Mouse (Mus musculus) hindbrain, embryonic 15.5 days (tissue): ENCODE measurements around the gene Zfp626. TPM values are rescaled to one million over a fixed set of nuclear protein-coding genes. Genes with fewer than 3 reads are reported as not detected.
A peak's percentile ranks its signal among the peaks of the same experiment; 100 is the strongest.
"Not testable (repeated sequence)": the region's sequence is repeated elsewhere in the genome, so short reads cannot be mapped to it uniquely, and the experiment has no call there.

Experiments used
- ATAC-seq: fragments of 200-750 bp; cut with Nextera tagmentation; 2 replicates; pipeline ENCODE4 v1.8.0; 2017; ENCODE audit warnings: low read depth, moderate number of reproducible peaks, moderate TSS enrichment; ENCODE audit not compliant: low FRiP score
- H3K27ac ChIP-seq: fragments of 300-500 bp; sonication (generic); replicated peaks from 2 replicates; pipeline ENCODE4 v1.5.1; 2015; ENCODE audit warnings: mild to moderate bottlenecking, inconsistent platforms
- H3K27me3 ChIP-seq: fragments of 300-500 bp; sonication (generic); 2 replicates; pipeline ENCODE4 v1.6.1; 2015; ENCODE audit warnings: control low read depth, inconsistent platforms
- H3K36me3 ChIP-seq: fragments of 300-500 bp; sonication (generic); 2 replicates; pipeline ENCODE4 v1.6.1; 2015; ENCODE audit warnings: control low read depth, inconsistent platforms
- H3K4me1 ChIP-seq: fragments of 300-500 bp; sonication (generic); replicated peaks from 2 replicates; pipeline ENCODE4 v1.6.1; 2015; ENCODE audit warnings: control low read depth, inconsistent platforms
- H3K4me2 ChIP-seq: fragments of 300-500 bp; sonication (generic); 2 replicates; pipeline ENCODE4 v1.6.1; 2015; ENCODE audit warnings: moderate library complexity, mild to moderate bottlenecking, inconsistent platforms
- H3K4me3 ChIP-seq: fragments of 300-500 bp; sonication (generic); 2 replicates; pipeline ENCODE4 v1.5.1; 2015; ENCODE audit warnings: mild to moderate bottlenecking, inconsistent platforms
- H3K9ac ChIP-seq: fragments of 300-500 bp; sonication (generic); 2 replicates; pipeline ENCODE4 v1.6.1; 2015; ENCODE audit warnings: inconsistent platforms
- H3K9me3 ChIP-seq: fragments of 300-500 bp; sonication (generic); 2 replicates; pipeline ENCODE4 v1.6.1; 2016; ENCODE audit warnings: control low read depth, inconsistent platforms
- WGBS: fragments of 180-500 bp; shearing (Covaris S2); methylation state at CpG from one replicate; pipeline ENCODE4 v1.1.7; 2015; 5-methylcytosine and 5-hydroxymethylcytosine counted together
- polyA plus RNA-seq: library from polyadenylated mRNA; unstranded; fragments of >200 nt; fragmentation: Nextera tagmentation; extraction: Ambion mirVana; gene quantifications from 2 replicates; pipeline ENCODE4 v1.2.1, GENCODE M21; 2015

Zfp626 gene
- 1.9 and 2.1 TPM in 2 replicates for polyA plus RNA-seq

- H3K27me3 ChIP-seq, H3K4me3 ChIP-seq, H3K4me1 ChIP-seq, H3K4me2 ChIP-seq, H3K9me3 ChIP-seq, H3K27ac ChIP-seq, H3K9ac ChIP-seq, ATAC-seq: not testable (repeated sequence)
- 95% methylated on average over 3 of the region's 3 CpGs for WGBS
- H3K36me3 ChIP-seq: peaks cover 24% of the 10 kb centered on the region
Measured at GRCm38 (mm10) chr7:27806896-27807295, at the start of gene Zfp626. Gene Zfp626 (plus strand): TSS chr7:27807196.

GRCm38 (mm10) chr7:27765176-27765886, 41.7 kb upstream of the Zfp626 start:
- peak overlapping the region; percentile 48 for H3K4me2 ChIP-seq
- H3K36me3 ChIP-seq: no peaks in the 10 kb centered on the region
- no peak for ATAC-seq
- no peaks in the 10 kb centered on the region for H3K27me3 ChIP-seq
- peak overlapping the region; percentile 22 for H3K4me3 ChIP-seq
- H3K4me1 ChIP-seq: no peaks in the 10 kb centered on the region
- H3K27ac ChIP-seq: no peak overlapping the region
- H3K9ac ChIP-seq: no peak overlapping the region
- 15% methylated on average over 17 of the region's 17 CpGs for WGBS
- no peaks in the 10 kb centered on the region for H3K9me3 ChIP-seq

GRCm38 (mm10) chr7:27789306-27789705, 17.7 kb upstream of the Zfp626 start:
- Histone ChIP-seq H3K4me3 (no peak overlapping the region), H3K27me3 (no peaks in the 10 kb centered on the region), H3K4me1 (no peaks in the 10 kb centered on the region), H3K36me3 (no peaks in the 10 kb centered on the region), H3K9me3 (peaks cover 15% of the 10 kb centered on the region; the same call in 1 of the 2 replicates), H3K27ac (no peak overlapping the region), H3K4me2 (no peak overlapping the region), H3K9ac (no peak overlapping the region)
- no peak for ATAC-seq
- 84% methylated on average over 5 of the region's 5 CpGs for WGBS

GRCm38 (mm10) chr7:27793865-27794264, 13.1 kb upstream of the Zfp626 start:
- 72% methylated on average over 3 of the region's 3 CpGs for WGBS
- not testable (repeated sequence) for H3K27me3 ChIP-seq, H3K9ac ChIP-seq, H3K36me3 ChIP-seq, H3K4me1 ChIP-seq, H3K4me3 ChIP-seq, H3K27ac ChIP-seq, H3K9me3 ChIP-seq, ATAC-seq, H3K4me2 ChIP-seq

GRCm38 (mm10) chr7:27794566-27794965, 12.4 kb upstream of the Zfp626 start:
- H3K4me2 ChIP-seq: no peak overlapping the region
- H3K9ac ChIP-seq: no peak overlapping the region
- H3K27ac ChIP-seq: no peak overlapping the region
- H3K27me3 ChIP-seq: no peaks in the 10 kb centered on the region
- no peak for ATAC-seq
- peaks cover 8% of the 10 kb centered on the region for H3K4me1 ChIP-seq
- no peaks in the 10 kb centered on the region for H3K36me3 ChIP-seq
- no peaks in the 10 kb centered on the region for H3K9me3 ChIP-seq
- no peak overlapping the region for H3K4me3 ChIP-seq

- peak overlapping the region; percentile 27 for H3K4me2 ChIP-seq
- no peak overlapping the region for H3K4me3 ChIP-seq
- H3K27ac ChIP-seq: peak overlapping the region; percentile 55; the same call in 1 of the 2 replicates
- H3K27me3 ChIP-seq: no peaks in the 10 kb centered on the region
- 27% methylated on average over 7 of the region's 8 CpGs for WGBS
- no peaks in the 10 kb centered on the region for H3K9me3 ChIP-seq
- H3K9ac ChIP-seq: no peak overlapping the region
- H3K36me3 ChIP-seq: no peaks in the 10 kb centered on the region
- H3K4me1 ChIP-seq: peaks cover 8% of the 10 kb centered on the region
- peak; percentile 61; the same call in 1 of the 2 replicates for ATAC-seq
Measured at GRCm38 (mm10) chr7:27797906-27798811, 8.8 kb upstream of the Zfp626 start.

GRCm38 (mm10) chr7:27801137-27801536, 5.9 kb upstream of the Zfp626 start:
- ATAC-seq: no peak
- peaks cover 15% of the 10 kb centered on the region for H3K4me1 ChIP-seq
- H3K9me3 ChIP-seq: no peaks in the 10 kb centered on the region
- H3K9ac ChIP-seq: no peak overlapping the region
- no peak overlapping the region for H3K4me3 ChIP-seq
- H3K27ac ChIP-seq: no peak overlapping the region
- WGBS: 59% methylated on average over 2 of the region's 2 CpGs
- H3K27me3 ChIP-seq: no peaks in the 10 kb centered on the region
- no peak overlapping the region for H3K4me2 ChIP-seq
- H3K36me3 ChIP-seq: no peaks in the 10 kb centered on the region

GRCm38 (mm10) chr7:27802986-27803385, 4.0 kb upstream of the Zfp626 start:
- no peaks in the 10 kb centered on the region for H3K36me3 ChIP-seq
- 71% methylated on average over 5 of the region's 5 CpGs for WGBS
- no peaks in the 10 kb centered on the region for H3K9me3 ChIP-seq
- no peaks in the 10 kb centered on the region for H3K27me3 ChIP-seq
- no peak overlapping the region for H3K27ac ChIP-seq
- no peak for ATAC-seq
- no peak overlapping the region for H3K4me2 ChIP-seq
- no peak overlapping the region for H3K4me3 ChIP-seq
- peaks cover 14% of the 10 kb centered on the region for H3K4me1 ChIP-seq
- H3K9ac ChIP-seq: no peak overlapping the region

- peak; percentile 93 for ATAC-seq
- Histone ChIP-seq H3K9ac (peak overlapping the region; percentile 55), H3K4me3 (peak overlapping the region; percentile 62), H3K27me3 (no peaks in the 10 kb centered on the region), H3K4me2 (peak overlapping the region; percentile 79), H3K36me3 (peaks cover 7% of the 10 kb centered on the region; the same call in 1 of the 2 replicates), H3K4me1 (peaks cover 7% of the 10 kb centered on the region), H3K27ac (peak overlapping the region; percentile 19), H3K9me3 (no peaks in the 10 kb centered on the region)
- under 1% methylated on average over 25 of the region's 25 CpGs for WGBS
Measured at GRCm38 (mm10) chr7:27804297-27805030, 2.5 kb upstream of the Zfp626 start.

GRCm38 (mm10) chr7:27807305-27807704, 309 bp downstream of the Zfp626 start:
- H3K27ac ChIP-seq, H3K4me1 ChIP-seq, H3K9ac ChIP-seq, H3K27me3 ChIP-seq, H3K9me3 ChIP-seq, H3K4me3 ChIP-seq, H3K4me2 ChIP-seq, ATAC-seq: not testable (repeated sequence)
- H3K36me3 ChIP-seq: peaks cover 25% of the 10 kb centered on the region
- WGBS: 80% methylated on average over 7 of the region's 7 CpGs

GRCm38 (mm10) chr7:27818526-27819110, 11.6 kb downstream of the Zfp626 start:
- Histone ChIP-seq H3K27ac (no peak overlapping the region), H3K4me2 (no peak overlapping the region), H3K4me1 (no peaks in the 10 kb centered on the region), H3K4me3 (no peak overlapping the region), H3K36me3 (peaks cover 57% of the 10 kb centered on the region), H3K9ac (no peak overlapping the region), H3K9me3 (peaks cover 6% of the 10 kb centered on the region; the same call in 1 of the 2 replicates), H3K27me3 (no peaks in the 10 kb centered on the region)
- 92% methylated on average over 7 of the region's 7 CpGs for WGBS
- no peak for ATAC-seq
